Mouse (Mus musculus): ENCODE measurements around the gene 6430531B16Rik. TPM values are rescaled to one million over a fixed set of nuclear protein-coding genes. Genes with fewer than 3 reads are reported as not detected.

The 6430531B16Rik gene
- polyA plus RNA-seq, 1 experiment from 2014 or later = 0.29 TPM

DNA sequence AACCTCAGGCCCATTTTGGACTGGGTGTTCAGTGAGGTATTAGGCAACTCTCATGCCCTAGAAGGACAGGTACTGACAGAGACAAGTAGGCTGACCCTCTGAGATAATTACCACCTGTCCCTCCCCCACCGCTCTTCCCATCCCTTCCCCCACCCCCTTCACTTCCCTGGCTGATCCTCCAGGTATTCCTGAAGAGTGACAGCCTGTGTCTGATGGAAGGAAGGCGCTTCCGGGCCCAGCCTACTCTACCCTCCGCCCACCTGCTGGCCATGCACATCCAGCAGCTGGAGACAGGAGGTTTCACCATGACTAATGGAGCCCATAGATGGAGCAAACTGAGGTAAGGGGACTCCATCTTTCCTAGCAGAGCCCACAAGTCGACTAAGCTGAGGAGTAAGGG lies 40.7 kb downstream of the 6430531B16Rik start:
- no peak for ATAC-seq (replicated peaks; ENCODE audit: insufficient number of reproducible peaks, low FRiP score, low TSS enrichment)
- Histone ChIP-seq H3K4me1 (ENCODE audit: control insufficient read depth, insufficient read depth, low read length) (no peaks in the 10 kb centered on the region), H3K36me3 (ENCODE audit: control insufficient read depth, insufficient read depth, low read length) (no peaks in the 10 kb centered on the region), H3K4me2 (no peak overlapping the region), H3K27me3 (ENCODE audit: control insufficient read depth, insufficient read depth, low read length) (peaks cover 48% of the 10 kb centered on the region), H3K9me3 (replicated peaks; ENCODE audit: control insufficient read depth, low read length) (no peaks in the 10 kb centered on the region), H3K4me3 (ENCODE audit: low read depth, low read length) (no peak overlapping the region), H3K27ac (ENCODE audit: low read depth, low read length) (no peak overlapping the region), H3K9ac (ENCODE audit: low read depth, low read length) (no peak overlapping the region)
- WGBS (ENCODE audit: insufficient replicate concordance) = 53% methylated on average over 5 of the region's 5 CpGs

- Histone ChIP-seq H3K4me3 (ENCODE audit: low read depth, low read length) (no peak overlapping the region), H3K27ac (ENCODE audit: low read depth, low read length) (no peak overlapping the region), H3K27me3 (ENCODE audit: control insufficient read depth, insufficient read depth, low read length) (peaks cover 43% of the 10 kb centered on the region), H3K9ac (ENCODE audit: low read depth, low read length) (no peak overlapping the region), H3K4me2 (no peak overlapping the region), H3K9me3 (replicated peaks; ENCODE audit: control insufficient read depth, low read length) (no peaks in the 10 kb centered on the region), H3K36me3 (ENCODE audit: control insufficient read depth, insufficient read depth, low read length) (no peaks in the 10 kb centered on the region), H3K4me1 (ENCODE audit: control insufficient read depth, insufficient read depth, low read length) (no peaks in the 10 kb centered on the region)
- ATAC-seq (replicated peaks; ENCODE audit: insufficient number of reproducible peaks, low FRiP score, low TSS enrichment) = no peak
- WGBS (ENCODE audit: insufficient replicate concordance) = 73% methylated on average over 3 of the region's 3 CpGs
Observed at GRCm38 (mm10) chr7:139937138-139937537, 41.4 kb downstream of the 6430531B16Rik start.

DNA sequence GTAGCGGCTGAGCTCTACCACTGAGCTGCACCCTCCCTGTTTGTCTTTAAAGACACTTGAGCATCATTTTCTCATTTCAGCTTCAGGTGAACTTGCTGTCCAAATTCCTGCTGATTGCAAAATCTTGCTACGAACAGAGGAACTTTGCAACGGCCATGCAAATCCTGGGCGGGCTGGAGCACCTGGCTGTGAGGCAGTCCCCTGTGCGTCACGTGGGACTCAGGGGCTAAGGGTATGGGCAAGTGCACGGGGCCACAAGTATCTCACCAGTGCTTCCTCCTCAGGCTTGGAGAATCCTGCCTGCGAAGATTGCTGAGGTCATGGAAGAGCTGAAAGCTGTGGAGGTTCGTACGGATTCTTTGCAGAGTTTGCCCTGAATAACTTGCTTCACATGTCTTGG lies 41.9 kb downstream of the 6430531B16Rik start:
- H3K9me3 ChIP-seq (replicated peaks; ENCODE audit: control insufficient read depth, low read length) = no peaks in the 10 kb centered on the region
- H3K27ac ChIP-seq (ENCODE audit: low read depth, low read length) = no peak overlapping the region
- no peak overlapping the region for H3K9ac ChIP-seq (ENCODE audit: low read depth, low read length)
- H3K4me1 ChIP-seq (ENCODE audit: control insufficient read depth, insufficient read depth, low read length) = no peaks in the 10 kb centered on the region
- H3K4me3 ChIP-seq (ENCODE audit: low read depth, low read length) = no peak overlapping the region
- no peaks in the 10 kb centered on the region for H3K36me3 ChIP-seq (ENCODE audit: control insufficient read depth, insufficient read depth, low read length)
- WGBS (ENCODE audit: insufficient replicate concordance) = 71% methylated on average over 10 of the region's 10 CpGs
- no peak overlapping the region for H3K4me2 ChIP-seq
- peaks cover 39% of the 10 kb centered on the region for H3K27me3 ChIP-seq (ENCODE audit: control insufficient read depth, insufficient read depth, low read length)
- ATAC-seq (replicated peaks; ENCODE audit: insufficient number of reproducible peaks, low FRiP score, low TSS enrichment) = no peak

DNA sequence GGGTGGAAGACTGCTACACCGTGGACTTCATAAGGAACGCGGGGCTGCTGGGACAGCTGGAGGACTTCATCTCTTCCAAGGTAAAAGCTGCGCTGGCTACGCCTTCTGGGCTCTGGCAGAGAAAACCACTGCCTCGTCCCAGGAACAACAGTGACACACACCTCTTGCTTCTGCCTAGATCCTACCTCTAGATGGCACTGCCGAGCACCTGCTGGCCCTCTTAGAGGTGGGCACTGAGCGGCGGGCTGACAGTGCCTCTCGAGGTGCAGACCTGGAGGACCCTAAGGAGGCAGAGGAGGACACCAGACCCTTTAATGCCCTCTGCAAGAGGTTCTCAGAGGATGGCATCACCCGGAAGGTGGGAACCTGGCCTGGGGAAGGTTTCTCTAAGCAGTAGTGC lies 47.8 kb downstream of the 6430531B16Rik start:
- H3K4me1 ChIP-seq (ENCODE audit: control insufficient read depth, insufficient read depth, low read length) = no peaks in the 10 kb centered on the region
- no peak overlapping the region for H3K4me2 ChIP-seq
- no peaks in the 10 kb centered on the region for H3K9me3 ChIP-seq (replicated peaks; ENCODE audit: control insufficient read depth, low read length)
- peak; percentile 40 for ATAC-seq (replicated peaks; ENCODE audit: insufficient number of reproducible peaks, low FRiP score, low TSS enrichment)
- H3K36me3 ChIP-seq (ENCODE audit: control insufficient read depth, insufficient read depth, low read length) = no peaks in the 10 kb centered on the region
- H3K9ac ChIP-seq (ENCODE audit: low read depth, low read length) = no peak overlapping the region
- 12% methylated on average over 11 of the region's 11 CpGs for WGBS (ENCODE audit: insufficient replicate concordance)
- no peak overlapping the region for H3K27ac ChIP-seq (ENCODE audit: low read depth, low read length)
- H3K27me3 ChIP-seq (ENCODE audit: control insufficient read depth, insufficient read depth, low read length) = peaks cover 14% of the 10 kb centered on the region; the same call in 1 of the 2 replicates
- no peak overlapping the region for H3K4me3 ChIP-seq (ENCODE audit: low read depth, low read length)

MicroRNAs within 50 kb of the gene (microRNA counts, 519-probe panel; counts per million panel counts)
- microRNA mmu-miR-202-3p (32.2 counts per million), microRNA mmu-miR-202-5p (32.2 counts per million)

Small RNA genes within 50 kb of the gene (microRNA-seq; reads per million reads assigned to microRNA genes)
- gene Mir202 (ENCODE audit: borderline number of aligned reads) (0.20 reads per million), gene Mir7062 (ENCODE audit: borderline number of aligned reads) (0.47 reads per million), gene mmu-mir-7686 (ENCODE audit: borderline number of aligned reads) (not detected)

Other genes starting within 250 kb of the 6430531B16Rik start
- not detected in 2 replicates for gene Adgra1, start 144.6 kb downstream of the 6430531B16Rik start, polyA plus RNA-seq (2014; fragmentation: Nextera tagmentation; extraction: Ambion mirVana)
- 0.03 TPM in 1 of 2 replicates, not detected in the other for gene Kndc1, start 84.1 kb downstream of the 6430531B16Rik start, polyA plus RNA-seq (2014; fragmentation: Nextera tagmentation; extraction: Ambion mirVana)
- gene Utf1, start 35.0 kb downstream of the 6430531B16Rik start, polyA plus RNA-seq (2014; fragmentation: Nextera tagmentation; extraction: Ambion mirVana) = not detected in 2 replicates
- 1.0 and 1.4 TPM in 2 replicates for gene Adam8, start 13.8 kb upstream of the 6430531B16Rik start, polyA plus RNA-seq (2014; fragmentation: Nextera tagmentation; extraction: Ambion mirVana)
- 31.9 and 34.3 TPM in 2 replicates for gene Zfp511, start 57.6 kb upstream of the 6430531B16Rik start, polyA plus RNA-seq (2014; fragmentation: Nextera tagmentation; extraction: Ambion mirVana)
- gene Tubgcp2, start 57.9 kb upstream of the 6430531B16Rik start, polyA plus RNA-seq (2014; fragmentation: Nextera tagmentation; extraction: Ambion mirVana) = 37.3 and 42.1 TPM in 2 replicates
- gene Msx3, start 70.3 kb upstream of the 6430531B16Rik start, polyA plus RNA-seq (2014; fragmentation: Nextera tagmentation; extraction: Ambion mirVana) = 0.14 TPM in 1 of 2 replicates, not detected in the other
- 0.24 and 0.54 TPM in 2 replicates for gene Caly, start 103.8 kb upstream of the 6430531B16Rik start, polyA plus RNA-seq (2014; fragmentation: Nextera tagmentation; extraction: Ambion mirVana)
- not detected in 2 replicates for gene Prap1, start 114.6 kb upstream of the 6430531B16Rik start, polyA plus RNA-seq (2014; fragmentation: Nextera tagmentation; extraction: Ambion mirVana)
- 69.3 and 71.7 TPM in 2 replicates for gene Fuom, start 123.7 kb upstream of the 6430531B16Rik start, polyA plus RNA-seq (2014; fragmentation: Nextera tagmentation; extraction: Ambion mirVana)
- 17.1 and 19.0 TPM in 2 replicates for gene Paox, start 137.0 kb upstream of the 6430531B16Rik start, polyA plus RNA-seq (2014; fragmentation: Nextera tagmentation; extraction: Ambion mirVana)
- gene Echs1, start 137.7 kb upstream of the 6430531B16Rik start, polyA plus RNA-seq (2014; fragmentation: Nextera tagmentation; extraction: Ambion mirVana) = 179 and 198 TPM in 2 replicates
- gene Mtg1, start 158.8 kb upstream of the 6430531B16Rik start, polyA plus RNA-seq (2014; fragmentation: Nextera tagmentation; extraction: Ambion mirVana) = 24.8 and 33.7 TPM in 2 replicates
- 0.04 TPM in 1 of 2 replicates, not detected in the other for gene Sprn, start 176.1 kb upstream of the 6430531B16Rik start, polyA plus RNA-seq (2014; fragmentation: Nextera tagmentation; extraction: Ambion mirVana)
- gene Olfr522, start 186.0 kb upstream of the 6430531B16Rik start, polyA plus RNA-seq (2014; fragmentation: Nextera tagmentation; extraction: Ambion mirVana) = not detected in 2 replicates
- not detected in 2 replicates for gene Olfr523, start 194.5 kb upstream of the 6430531B16Rik start, polyA plus RNA-seq (2014; fragmentation: Nextera tagmentation; extraction: Ambion mirVana)
- gene Olfr524, start 227.2 kb upstream of the 6430531B16Rik start, polyA plus RNA-seq (2014; fragmentation: Nextera tagmentation; extraction: Ambion mirVana) = not detected in 2 replicates
- not detected in 2 replicates for gene Cd163l1, start 239.5 kb upstream of the 6430531B16Rik start, polyA plus RNA-seq (2014; fragmentation: Nextera tagmentation; extraction: Ambion mirVana)

All from heart, embryonic 11.5 days (tissue).